Mouse (Mus musculus) heart, embryonic 14.5 days (tissue): ENCODE results near the gene Auts2. TPM values are rescaled to one million over a fixed set of nuclear protein-coding genes. Genes with fewer than 3 reads are reported as not detected.

Experiments
- ATAC-seq: fragments of 200-750 bp; cut with Nextera tagmentation; 2 replicates; pipeline ENCODE4 v1.8.0; 2017; ENCODE audit warnings: low read depth, moderate TSS enrichment; ENCODE audit not compliant: insufficient number of reproducible peaks, insufficient read depth, low FRiP score
- H3K27ac ChIP-seq, 2 experiments: fragments of 200-500 bp in 1 of 2; fragments of 300-500 bp in 1 of 2; sonication (generic) in 1 of 2; replicated peaks in 1 of 2; 2 replicates each; pipeline ENCODE4 v1.5.1; 2012 to 2014; ENCODE audit warnings: low read depth in 2 of 2, low read length in 2 of 2, control low read depth in 1 of 2, mild to moderate bottlenecking in 1 of 2, mixed read lengths in 1 of 2; ENCODE audit not compliant: control insufficient read depth in 1 of 2, insufficient read depth in 1 of 2
- H3K27me3 ChIP-seq: fragments of 300-500 bp; sonication (generic); 2 replicates; pipeline ENCODE4 v1.6.1; 2014; ENCODE audit warnings: mild to moderate bottlenecking, low read length, control low read depth; ENCODE audit not compliant: control insufficient read depth, insufficient read depth
- H3K36me3 ChIP-seq: fragments of 300-500 bp; sonication (generic); 2 replicates; pipeline ENCODE4 v1.6.1; 2014; ENCODE audit warnings: mild to moderate bottlenecking, control low read depth, low read length, mixed read lengths; ENCODE audit not compliant: control insufficient read depth, insufficient read depth
- H3K4me1 ChIP-seq, 2 experiments: fragments of 200-500 bp in 1 of 2; fragments of 300-500 bp in 1 of 2; sonication (generic) in 1 of 2; 2 replicates each; pipeline ENCODE4 v1.6.1; 2012 to 2014; ENCODE audit warnings: low read length in 2 of 2, control low read depth in 1 of 2, mixed read lengths in 1 of 2; ENCODE audit not compliant: control insufficient read depth in 2 of 2, insufficient read depth in 2 of 2
- H3K4me2 ChIP-seq: fragments of 300-500 bp; sonication (generic); 2 replicates; pipeline ENCODE4 v1.6.1; 2014; ENCODE audit warnings: mild to moderate bottlenecking, low read length
- H3K4me3 ChIP-seq, 2 experiments: fragments of 200-500 bp in 1 of 2; fragments of 300-500 bp in 1 of 2; sonication (generic) in 1 of 2; 2 replicates each; pipeline ENCODE4 v1.5.1; 2012 to 2014; ENCODE audit warnings: low read length in 2 of 2, mild to moderate bottlenecking in 2 of 2, control low read depth in 1 of 2, low read depth in 1 of 2, moderate library complexity in 1 of 2; ENCODE audit not compliant: control insufficient read depth in 1 of 2, insufficient read depth in 1 of 2
- H3K9ac ChIP-seq: fragments of 300-500 bp; sonication (generic); 2 replicates; pipeline ENCODE4 v1.6.1; 2014; ENCODE audit warnings: mild to moderate bottlenecking, low read length
- H3K9me3 ChIP-seq: fragments of 300-500 bp; sonication (generic); 2 replicates; pipeline ENCODE4 v1.6.1; 2016; ENCODE audit warnings: low read length, control low read depth; ENCODE audit not compliant: control insufficient read depth
- WGBS: fragments of 180-500 bp; shearing (Covaris S2); extraction: QIAGEN DNeasy Blood & Tissue Kit; methylation state at CpG from one replicate; pipeline ENCODE4 v1.1.7; 2014; 5-methylcytosine and 5-hydroxymethylcytosine counted together
- polyA plus RNA-seq: library from polyadenylated mRNA; unstranded; fragments of >200 nt; fragmentation: Nextera tagmentation; extraction: Ambion mirVana; gene quantifications from 2 replicates; pipeline ENCODE4 v1.2.1, GENCODE M21; 2014

The Auts2 gene
- polyA plus RNA-seq, 1 experiment from 2014 or later = 18.0 TPM

DNA sequence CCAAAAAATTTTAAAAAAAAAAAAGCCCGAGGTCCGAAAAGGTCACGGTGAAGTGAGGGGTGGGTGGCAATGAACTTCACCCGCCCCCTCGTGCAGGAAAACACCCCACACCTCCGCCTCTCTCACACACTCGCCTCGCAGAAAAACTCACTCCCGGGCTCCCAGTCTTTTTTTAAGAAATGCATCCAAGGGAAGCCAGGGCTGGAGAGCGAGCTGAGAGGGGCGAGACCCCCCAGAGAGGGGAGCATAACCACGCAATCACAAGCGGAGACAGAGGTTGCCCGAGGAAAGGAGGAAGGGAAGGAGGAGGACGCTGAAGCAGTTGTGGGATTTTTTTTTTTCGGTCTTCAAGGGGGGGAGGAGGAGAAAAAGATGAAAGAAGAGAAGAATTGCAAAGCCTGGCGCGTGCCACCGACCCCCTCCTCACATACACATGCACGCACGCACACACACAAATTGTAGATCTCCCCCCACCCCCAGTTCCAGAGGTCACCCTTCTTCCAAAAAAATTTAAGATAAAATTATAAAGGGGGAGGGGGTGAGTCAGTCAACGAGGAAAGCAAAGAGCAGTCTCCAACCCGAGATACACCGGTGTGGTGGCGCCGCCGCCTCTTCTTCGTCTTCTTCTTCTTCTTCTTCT is 643 bp downstream of the Auts2 start:
- Histone ChIP-seq H3K27ac (peak overlapping the region; percentile 66 to 83), H3K4me3 (peak overlapping the region; percentile 64 to 80), H3K9ac (peak overlapping the region; percentile 87), H3K4me2 (peak overlapping the region; percentile 97), H3K27me3 (peaks cover 3% of the 10 kb centered on the region; the same call in 1 of the 2 replicates), H3K4me1 (peaks cover 2 to 14% of the 10 kb centered on the region in 2 experiments; a peak in 2 of 4 replicates), H3K9me3 (no peaks in the 10 kb centered on the region), H3K36me3 (no peaks in the 10 kb centered on the region)
- under 1% methylated on average over 28 of the region's 28 CpGs for WGBS
- ATAC-seq = no peak

DNA sequence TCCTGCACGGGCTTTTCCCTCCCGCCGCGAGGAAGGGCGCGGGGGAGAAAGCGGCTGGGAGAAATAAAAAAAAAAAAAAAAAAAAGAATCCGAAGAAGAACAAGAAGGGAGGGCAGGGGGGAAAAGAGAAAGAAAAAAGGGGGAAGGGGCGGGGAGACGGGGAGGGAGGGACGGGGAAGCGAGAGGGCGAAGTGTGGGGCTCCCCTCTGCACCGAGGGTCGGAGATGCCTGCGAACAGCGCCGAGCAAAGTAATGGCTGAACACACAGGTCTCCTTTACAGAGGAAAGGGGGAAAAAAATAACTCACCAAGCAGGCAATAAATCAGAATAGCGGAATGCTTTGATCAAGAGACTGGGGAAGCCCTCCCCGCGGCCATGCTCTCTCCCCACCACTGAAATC is 1.2 kb downstream of the Auts2 start:
- Histone ChIP-seq H3K9ac (peak overlapping the region; percentile 87), H3K4me1 (peaks cover 2 to 14% of the 10 kb centered on the region in 2 experiments; a peak in 2 of 4 replicates), H3K27ac (peak overlapping the region; percentile 2 to 83; a peak in 2 of 4 replicates), H3K27me3 (no peaks in the 10 kb centered on the region), H3K4me3 (peak overlapping the region; percentile 64 to 80), H3K36me3 (no peaks in the 10 kb centered on the region), H3K9me3 (no peaks in the 10 kb centered on the region), H3K4me2 (peak overlapping the region; percentile 97)
- 1% methylated on average over 14 of the region's 21 CpGs for WGBS
- ATAC-seq = no peak

- no peak for ATAC-seq
- no peaks in the 10 kb centered on the region for H3K9me3 ChIP-seq
- H3K9ac ChIP-seq = peak overlapping the region; percentile 87
- H3K27me3 ChIP-seq = no peaks in the 10 kb centered on the region
- H3K36me3 ChIP-seq = no peaks in the 10 kb centered on the region
- H3K4me1 ChIP-seq = peaks cover 2 to 14% of the 10 kb centered on the region in 2 experiments; a peak in 2 of 4 replicates
- peak overlapping the region; percentile 64 to 80 for H3K4me3 ChIP-seq
- no peak overlapping the region for H3K27ac ChIP-seq
- under 1% methylated on average over 44 of the region's 46 CpGs for WGBS
- H3K4me2 ChIP-seq = peak overlapping the region; percentile 97
Measured at GRCm38 (mm10) chr5:132541371-132541931, 1.7 kb downstream of the Auts2 start.

GRCm38 (mm10) chr5:132540841-132541311 is 2.3 kb downstream of the Auts2 start:
- Histone ChIP-seq H3K9ac (peak overlapping the region; percentile 87), H3K4me1 (peaks cover 2 to 14% of the 10 kb centered on the region in 2 experiments; a peak in 2 of 4 replicates), H3K4me2 (peak overlapping the region; percentile 97), H3K27me3 (no peaks in the 10 kb centered on the region), H3K9me3 (no peaks in the 10 kb centered on the region), H3K36me3 (no peaks in the 10 kb centered on the region), H3K27ac (no peak overlapping the region), H3K4me3 (peak overlapping the region; percentile 64 to 80)
- 12% methylated on average over 7 of the region's 7 CpGs for WGBS
- ATAC-seq = no peak

DNA sequence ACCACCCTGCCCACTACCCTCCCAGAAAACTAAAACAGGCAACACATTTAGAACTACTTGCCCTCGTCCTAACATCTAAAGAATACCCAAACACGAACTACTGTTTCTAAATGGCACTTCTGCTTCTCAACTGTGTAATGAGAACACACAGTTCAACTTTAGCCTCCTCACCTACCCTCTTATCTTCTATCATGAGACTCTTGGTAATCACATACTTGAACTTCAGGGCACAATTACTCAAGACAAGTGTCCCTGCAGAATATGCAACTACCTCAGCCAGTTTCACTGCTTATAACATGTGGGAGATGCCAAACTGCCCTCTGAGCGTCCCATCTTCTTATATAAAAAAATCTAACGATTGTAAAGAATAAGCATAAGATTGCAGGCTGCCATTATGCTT is 5.7 kb downstream of the Auts2 start:
- 78% methylated on average over 4 of the region's 4 CpGs for WGBS
- ATAC-seq = no peak
- H3K4me2 ChIP-seq = no peak overlapping the region

DNA sequence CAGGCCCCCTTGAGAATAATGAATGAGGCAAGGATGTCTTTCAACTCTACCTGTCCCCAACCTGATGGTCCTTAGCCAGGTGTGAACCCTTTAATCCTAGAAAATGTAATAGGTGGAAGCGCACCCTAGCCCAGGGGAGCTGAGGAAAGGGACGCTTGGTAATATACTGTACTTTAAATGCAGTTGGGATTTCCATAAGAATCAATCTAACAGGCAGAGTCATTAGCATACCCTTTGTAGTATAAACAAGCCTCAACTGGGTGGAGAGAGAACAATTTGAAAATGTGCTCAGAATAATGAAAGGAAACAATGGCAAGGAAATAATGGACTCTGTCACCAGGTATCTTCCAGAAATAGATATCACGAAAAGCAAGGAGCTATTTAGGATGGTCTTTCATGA is 16.7 kb downstream of the Auts2 start:
- 82% methylated on average over 3 of the region's 3 CpGs for WGBS
- H3K4me1 ChIP-seq = peaks cover 7 to 29% of the 10 kb centered on the region in 2 experiments

More for the DNA sequence above, 5.7 kb downstream of the Auts2 start:
- Histone ChIP-seq H3K36me3 (no peaks in the 10 kb centered on the region), H3K27me3 (no peaks in the 10 kb centered on the region), H3K9me3 (no peaks in the 10 kb centered on the region), H3K9ac (no peak overlapping the region), H3K4me3 (no peak overlapping the region), H3K4me1 (peaks cover 2 to 14% of the 10 kb centered on the region in 2 experiments; a peak in 2 of 4 replicates), H3K27ac (no peak overlapping the region)

GRCm38 (mm10) chr5:132521358-132521873 is 21.7 kb downstream of the Auts2 start:
- peaks cover 7 to 27% of the 10 kb centered on the region in 2 experiments for H3K4me1 ChIP-seq

More for the DNA sequence above, 16.7 kb downstream of the Auts2 start:
- Histone ChIP-seq H3K4me3 (no peak overlapping the region), H3K4me2 (no peak overlapping the region), H3K27ac (no peak overlapping the region), H3K9ac (no peak overlapping the region), H3K36me3 (no peaks in the 10 kb centered on the region), H3K27me3 (no peaks in the 10 kb centered on the region), H3K9me3 (no peaks in the 10 kb centered on the region)
- ATAC-seq = no peak

More at GRCm38 (mm10) chr5:132521358-132521873, 21.7 kb downstream of the Auts2 start:
- Histone ChIP-seq H3K36me3 (no peaks in the 10 kb centered on the region), H3K9me3 (no peaks in the 10 kb centered on the region), H3K27me3 (no peaks in the 10 kb centered on the region), H3K27ac (no peak overlapping the region), H3K9ac (no peak overlapping the region), H3K4me2 (no peak overlapping the region), H3K4me3 (no peak overlapping the region)
- no peak for ATAC-seq
- WGBS = 60% methylated on average over 12 of the region's 12 CpGs
